Mouse (Mus musculus): ENCODE data around the gene Hdhd5. TPM values are rescaled to one million over a fixed set of nuclear protein-coding genes. Genes with fewer than 3 reads are reported as not detected.

Gene Hdhd5
- polyA plus RNA-seq, 1 experiment from 2014 or later: 10.9 TPM

GRCm38 (mm10) chr6:120464406-120464939, 66.6 kb downstream of the Hdhd5 start:
- H3K9me3 ChIP-seq (ENCODE audit: control insufficient read depth, low read length): no peaks in the 10 kb centered on the region
- DNase-seq: no peak
- peaks cover 29% of the 10 kb centered on the region for H3K27me3 ChIP-seq (ENCODE audit: control insufficient read depth, insufficient read depth, low read length)
- no peak overlapping the region for H3K9ac ChIP-seq (replicated peaks; ENCODE audit: low read length)
- H3K36me3 ChIP-seq (ENCODE audit: control insufficient read depth, insufficient read depth, low read length): no peaks in the 10 kb centered on the region
- no peak overlapping the region for H3K4me3 ChIP-seq (replicated peaks; ENCODE audit: low read depth, low read length)
- peaks cover 8% of the 10 kb centered on the region for H3K4me1 ChIP-seq (ENCODE audit: control insufficient read depth, insufficient read depth, low read length)
- H3K4me2 ChIP-seq (ENCODE audit: low read length): no peak overlapping the region
- no peak for ATAC-seq (ENCODE audit: low FRiP score, low TSS enrichment)
- WGBS: 44% methylated on average over 9 of the region's 9 CpGs
- no peak overlapping the region for H3K27ac ChIP-seq (replicated peaks; ENCODE audit: low read depth, low read length)

GRCm38 (mm10) chr6:120463884-120464283, 67.2 kb downstream of the Hdhd5 start:
- Histone ChIP-seq H3K27ac (replicated peaks; ENCODE audit: low read depth, low read length) (no peak overlapping the region), H3K9ac (replicated peaks; ENCODE audit: low read length) (no peak overlapping the region; the same call in 1 of the 2 replicates), H3K4me3 (replicated peaks; ENCODE audit: low read depth, low read length) (peak overlapping the region; percentile 51), H3K36me3 (ENCODE audit: control insufficient read depth, insufficient read depth, low read length) (no peaks in the 10 kb centered on the region), H3K4me2 (ENCODE audit: low read length) (peak overlapping the region; percentile 61), H3K9me3 (ENCODE audit: control insufficient read depth, low read length) (no peaks in the 10 kb centered on the region), H3K4me1 (ENCODE audit: control insufficient read depth, insufficient read depth, low read length) (peaks cover 8% of the 10 kb centered on the region), H3K27me3 (ENCODE audit: control insufficient read depth, insufficient read depth, low read length) (peaks cover 29% of the 10 kb centered on the region)
- DNase-seq (peak; percentile 47), ATAC-seq (ENCODE audit: low FRiP score, low TSS enrichment) (0 out of 2 replicates have a peak, but pooled peaks have one; percentile 20)
- WGBS: 5% methylated on average over 11 of the region's 11 CpGs

- under 1% methylated on average over 89 of the region's 90 CpGs for WGBS
- Histone ChIP-seq H3K27me3 (ENCODE audit: control insufficient read depth, insufficient read depth, low read length) (peaks cover 29% of the 10 kb centered on the region), H3K4me1 (ENCODE audit: control insufficient read depth, insufficient read depth, low read length) (peaks cover 8% of the 10 kb centered on the region), H3K9me3 (ENCODE audit: control insufficient read depth, low read length) (no peaks in the 10 kb centered on the region), H3K36me3 (ENCODE audit: control insufficient read depth, insufficient read depth, low read length) (no peaks in the 10 kb centered on the region), H3K4me2 (ENCODE audit: low read length) (peak within 1 kb of the TSS; percentile 61), H3K27ac (replicated peaks; ENCODE audit: low read depth, low read length) (no peak within 1 kb of the TSS), H3K9ac (replicated peaks; ENCODE audit: low read length) (peak within 1 kb of the TSS; percentile 52; the same call in 1 of the 2 replicates), H3K4me3 (replicated peaks; ENCODE audit: low read depth, low read length) (peak within 1 kb of the TSS; percentile 51)
- peak; percentile 72 for ATAC-seq (ENCODE audit: low FRiP score, low TSS enrichment)
- peak; percentile 73 for DNase-seq
Observed at GRCm38 (mm10) chr6:120463086-120463871, 67.8 kb downstream of the Hdhd5 start, which contains the start of gene Il17ra. TSS of gene Il17ra (plus strand) at chr6:120463247.

- ATAC-seq (ENCODE audit: low FRiP score, low TSS enrichment) (no peak), DNase-seq (no peak)
- Histone ChIP-seq H3K36me3 (ENCODE audit: control insufficient read depth, insufficient read depth, low read length) (no peaks in the 10 kb centered on the region), H3K27me3 (ENCODE audit: control insufficient read depth, insufficient read depth, low read length) (peaks cover 29% of the 10 kb centered on the region), H3K9me3 (ENCODE audit: control insufficient read depth, low read length) (no peaks in the 10 kb centered on the region), H3K4me3 (replicated peaks; ENCODE audit: low read depth, low read length) (no peak overlapping the region), H3K9ac (replicated peaks; ENCODE audit: low read length) (no peak overlapping the region), H3K27ac (replicated peaks; ENCODE audit: low read depth, low read length) (no peak overlapping the region), H3K4me2 (ENCODE audit: low read length) (no peak overlapping the region), H3K4me1 (ENCODE audit: control insufficient read depth, insufficient read depth, low read length) (peaks cover 8% of the 10 kb centered on the region)
- 53% methylated on average over 6 of the region's 6 CpGs for WGBS
Observed at GRCm38 (mm10) chr6:120462251-120462650, 68.9 kb downstream of the Hdhd5 start.

GRCm38 (mm10) chr6:120461217-120461616, 69.9 kb downstream of the Hdhd5 start:
- Histone ChIP-seq H3K4me3 (replicated peaks; ENCODE audit: low read depth, low read length) (no peak overlapping the region), H3K27ac (replicated peaks; ENCODE audit: low read depth, low read length) (no peak overlapping the region), H3K9me3 (ENCODE audit: control insufficient read depth, low read length) (no peaks in the 10 kb centered on the region), H3K36me3 (ENCODE audit: control insufficient read depth, insufficient read depth, low read length) (no peaks in the 10 kb centered on the region), H3K4me2 (ENCODE audit: low read length) (no peak overlapping the region), H3K9ac (replicated peaks; ENCODE audit: low read length) (no peak overlapping the region), H3K27me3 (ENCODE audit: control insufficient read depth, insufficient read depth, low read length) (peaks cover 29% of the 10 kb centered on the region), H3K4me1 (ENCODE audit: control insufficient read depth, insufficient read depth, low read length) (peaks cover 8% of the 10 kb centered on the region)
- WGBS: 67% methylated on average over 15 of the region's 15 CpGs
- no peak for ATAC-seq (ENCODE audit: low FRiP score, low TSS enrichment)
- no peak for DNase-seq

Other genes starting within 250 kb of the Hdhd5 start
- 0.20 TPM in 1 of 2 replicates, not detected in the other for gene D330020A13Rik, start 237.0 kb downstream of the Hdhd5 start, polyA plus RNA-seq (2014; fragmentation: Nextera tagmentation; extraction: Ambion mirVana)
- 0.15 TPM in 1 of 2 replicates, not detected in the other for gene B4galnt3, start 236.8 kb downstream of the Hdhd5 start, polyA plus RNA-seq (2014; fragmentation: Nextera tagmentation; extraction: Ambion mirVana)
- gene Kdm5a, start 167.2 kb downstream of the Hdhd5 start, polyA plus RNA-seq (2014; fragmentation: Nextera tagmentation; extraction: Ambion mirVana): 34.4 and 53.9 TPM in 2 replicates
- gene Ccdc77, start 166.9 kb downstream of the Hdhd5 start, polyA plus RNA-seq (2014; fragmentation: Nextera tagmentation; extraction: Ambion mirVana): 11.1 and 13.8 TPM in 2 replicates
- gene Il17ra, start 68.1 kb downstream of the Hdhd5 start, polyA plus RNA-seq (2014; fragmentation: Nextera tagmentation; extraction: Ambion mirVana): 1.6 and 2.8 TPM in 2 replicates
- 4.4 and 6.3 TPM in 2 replicates for gene Tmem121b, start 37.5 kb downstream of the Hdhd5 start, polyA plus RNA-seq (2014; fragmentation: Nextera tagmentation; extraction: Ambion mirVana)
- 3.8 and 5.2 TPM in 2 replicates for gene Cecr2, start 135.1 kb upstream of the Hdhd5 start, polyA plus RNA-seq (2014; fragmentation: Nextera tagmentation; extraction: Ambion mirVana)
- 8.3 and 10.8 TPM in 2 replicates for gene Slc25a18, start 242.3 kb upstream of the Hdhd5 start, polyA plus RNA-seq (2014; fragmentation: Nextera tagmentation; extraction: Ambion mirVana)

Data from midbrain, embryonic 14.5 days (tissue).